Mouse (Mus musculus): ENCODE measurements at regions not wholly inside any gene's neighbourhood (a gene's known extent, or its start where the extent isn't known, plus 50 kb on each side); places are given as distances from the start of the nearest gene placed in this dataset.

GRCm38 (mm10) chr2:146802973-146803372 is 52.7 kb upstream of the Kiz start:
- no peak; the same call in 1 of the 2 replicates for ATAC-seq (replicated peaks; ENCODE audit: poor library complexity, severe bottlenecking)

Data from granulocyte monocyte progenitor cell, adult 5-6 weeks (primary cell).